Mouse (Mus musculus): ENCODE data around the gene Zfp398. TPM values are rescaled to one million over a fixed set of nuclear protein-coding genes. Genes with fewer than 3 reads are reported as not detected.

Gene Zfp398
- polyA plus RNA-seq, 1 experiment = 4.2 TPM

- TF ChIP-seq CTCF (IDR thresholded peaks at IDR 0.05; ENCODE audit: extremely low read depth, insufficient read length, insufficient replicate concordance, low read depth, low read length) (no peak), POLR2A (IDR thresholded peaks at IDR 0.05; ENCODE audit: low read depth, low read length) (no peak)
- H3K27me3 ChIP-seq (ENCODE audit: control insufficient read depth, insufficient read depth, low read length) = no peaks in the 10 kb centered on the region
- H3K36me3 ChIP-seq (ENCODE audit: control insufficient read depth, insufficient read depth, low read length) = no peaks in the 10 kb centered on the region
- no peak overlapping the region for H3K4me3 ChIP-seq (ENCODE audit: low read depth, low read length)
- H3K4me1 ChIP-seq (ENCODE audit: control insufficient read depth, insufficient read depth, insufficient read length, low read length) = peaks cover 7% of the 10 kb centered on the region; the same call in 1 of the 2 replicates
- no peak overlapping the region for H3K27ac ChIP-seq (ENCODE audit: insufficient read depth, low read depth, low read length)
- WGBS = 39% methylated on average over 3 of the region's 3 CpGs
These were observed 77.5 kb downstream of the Zfp398 start for GRCm38 (mm10) chr6:47912991-47913390.

- TF ChIP-seq POLR2A (IDR thresholded peaks at IDR 0.05; ENCODE audit: low read depth, low read length) = no peak
- no peak for TF ChIP-seq CTCF (IDR thresholded peaks at IDR 0.05; ENCODE audit: extremely low read depth, insufficient read length, insufficient replicate concordance, low read depth, low read length)
- 29% methylated on average over 5 of the region's 5 CpGs for WGBS
- Histone ChIP-seq H3K27me3 (ENCODE audit: control insufficient read depth, insufficient read depth, low read length) (no peaks in the 10 kb centered on the region), H3K36me3 (ENCODE audit: control insufficient read depth, insufficient read depth, low read length) (no peaks in the 10 kb centered on the region), H3K4me1 (ENCODE audit: control insufficient read depth, insufficient read depth, insufficient read length, low read length) (peaks cover 14% of the 10 kb centered on the region; the same call in 1 of the 2 replicates), H3K4me3 (ENCODE audit: low read depth, low read length) (no peak overlapping the region), H3K27ac (ENCODE audit: insufficient read depth, low read depth, low read length) (0 out of 2 replicates have a peak overlapping the region, but pooled peaks have one; percentile 39)
These were observed 81.6 kb downstream of the Zfp398 start for GRCm38 (mm10) chr6:47917051-47917450.

GRCm38 (mm10) chr6:47918768-47919274 lies 83.4 kb downstream of the Zfp398 start:
- 73% methylated on average over 3 of the region's 3 CpGs for whole genome bisulfite sequencing
- TF ChIP-seq POLR2A (IDR thresholded peaks at IDR 0.05; ENCODE audit: low read depth, low read length) (no peak), CTCF (IDR thresholded peaks at IDR 0.05; ENCODE audit: extremely low read depth, insufficient read length, insufficient replicate concordance, low read depth, low read length) (no peak)
- Histone ChIP-seq H3K27ac (ENCODE audit: insufficient read depth, low read depth, low read length) (no peak overlapping the region), H3K4me3 (ENCODE audit: low read depth, low read length) (no peak overlapping the region), H3K27me3 (ENCODE audit: control insufficient read depth, insufficient read depth, low read length) (no peaks in the 10 kb centered on the region), H3K36me3 (ENCODE audit: control insufficient read depth, insufficient read depth, low read length) (no peaks in the 10 kb centered on the region), H3K4me1 (ENCODE audit: control insufficient read depth, insufficient read depth, insufficient read length, low read length) (peaks cover 15% of the 10 kb centered on the region; the same call in 1 of the 2 replicates)

GRCm38 (mm10) chr6:47919646-47920446 lies 84.4 kb downstream of the Zfp398 start:
- H3K4me3 ChIP-seq (ENCODE audit: low read depth, low read length) = peak overlapping the region; percentile 94; the same call in 1 of the 2 replicates
- H3K36me3 ChIP-seq (ENCODE audit: control insufficient read depth, insufficient read depth, low read length) = no peaks in the 10 kb centered on the region
- peaks cover 15% of the 10 kb centered on the region; the same call in 1 of the 2 replicates for H3K4me1 ChIP-seq (ENCODE audit: control insufficient read depth, insufficient read depth, insufficient read length, low read length)
- WGBS = 27% methylated on average over 11 of the region's 11 CpGs
- no peak overlapping the region for H3K27ac ChIP-seq (ENCODE audit: insufficient read depth, low read depth, low read length)
- TF ChIP-seq CTCF (IDR thresholded peaks at IDR 0.05; ENCODE audit: extremely low read depth, insufficient read length, insufficient replicate concordance, low read depth, low read length) = no peak
- no peak for TF ChIP-seq POLR2A (IDR thresholded peaks at IDR 0.05; ENCODE audit: low read depth, low read length)
- no peaks in the 10 kb centered on the region for H3K27me3 ChIP-seq (ENCODE audit: control insufficient read depth, insufficient read depth, low read length)

- no peaks in the 10 kb centered on the region for H3K27me3 ChIP-seq (ENCODE audit: control insufficient read depth, insufficient read depth, low read length)
- peak within 1 kb of the TSS; percentile 98 for H3K27ac ChIP-seq (ENCODE audit: insufficient read depth, low read depth, low read length)
- WGBS = 1% methylated on average over 67 of the region's 67 CpGs
- H3K4me1 ChIP-seq (ENCODE audit: control insufficient read depth, insufficient read depth, insufficient read length, low read length) = peaks cover 15% of the 10 kb centered on the region; the same call in 1 of the 2 replicates
- TF ChIP-seq CTCF (IDR thresholded peaks at IDR 0.05; ENCODE audit: extremely low read depth, insufficient read length, insufficient replicate concordance, low read depth, low read length) (peak; percentile 46; the same call in 1 of the 2 replicates), POLR2A (IDR thresholded peaks at IDR 0.05; ENCODE audit: low read depth, low read length) (no peak; the same call in none of the 2 replicates)
- no peaks in the 10 kb centered on the region for H3K36me3 ChIP-seq (ENCODE audit: control insufficient read depth, insufficient read depth, low read length)
- H3K4me3 ChIP-seq (ENCODE audit: low read depth, low read length) = peak within 1 kb of the TSS; percentile 94
These were observed 85.2 kb downstream of the Zfp398 start, which contains the start of gene Zfp212 for GRCm38 (mm10) chr6:47920447-47921340. Gene Zfp212 (plus strand): TSS chr6:47920476.

Other genes with a start within 250 kb of the Zfp398 start
- gene Ezh2, start 240.3 kb upstream of the Zfp398 start, polyA plus RNA-seq (2012; rRNA removed) = 1.4 and 3.8 TPM in 2 replicates
- 14.9 and 15.3 TPM in 2 replicates for gene Pdia4, start 22.2 kb upstream of the Zfp398 start, polyA plus RNA-seq (2012; rRNA removed)
- 0.08 and 0.10 TPM in 2 replicates for gene Zfp786, start 4.8 kb upstream of the Zfp398 start, polyA plus RNA-seq (2012; rRNA removed)
- gene Zfp282, start 41.5 kb downstream of the Zfp398 start, polyA plus RNA-seq (2012; rRNA removed) = 2.8 and 5.9 TPM in 2 replicates
- 2.3 and 5.7 TPM in 2 replicates for gene Zfp212, start 84.8 kb downstream of the Zfp398 start, polyA plus RNA-seq (2012; rRNA removed)
- gene Zfp956, start 117.7 kb downstream of the Zfp398 start, polyA plus RNA-seq (2012; rRNA removed) = 5.1 and 6.9 TPM in 2 replicates
- 9.4 and 18.0 TPM in 2 replicates for gene Zfp777, start 213.2 kb downstream of the Zfp398 start, polyA plus RNA-seq (2012; rRNA removed)

Measured in small intestine, adult 2 months (tissue).